Mouse (Mus musculus): Measurements from ENCODE around the gene Rap1a.

Rap1a gene

DNA sequence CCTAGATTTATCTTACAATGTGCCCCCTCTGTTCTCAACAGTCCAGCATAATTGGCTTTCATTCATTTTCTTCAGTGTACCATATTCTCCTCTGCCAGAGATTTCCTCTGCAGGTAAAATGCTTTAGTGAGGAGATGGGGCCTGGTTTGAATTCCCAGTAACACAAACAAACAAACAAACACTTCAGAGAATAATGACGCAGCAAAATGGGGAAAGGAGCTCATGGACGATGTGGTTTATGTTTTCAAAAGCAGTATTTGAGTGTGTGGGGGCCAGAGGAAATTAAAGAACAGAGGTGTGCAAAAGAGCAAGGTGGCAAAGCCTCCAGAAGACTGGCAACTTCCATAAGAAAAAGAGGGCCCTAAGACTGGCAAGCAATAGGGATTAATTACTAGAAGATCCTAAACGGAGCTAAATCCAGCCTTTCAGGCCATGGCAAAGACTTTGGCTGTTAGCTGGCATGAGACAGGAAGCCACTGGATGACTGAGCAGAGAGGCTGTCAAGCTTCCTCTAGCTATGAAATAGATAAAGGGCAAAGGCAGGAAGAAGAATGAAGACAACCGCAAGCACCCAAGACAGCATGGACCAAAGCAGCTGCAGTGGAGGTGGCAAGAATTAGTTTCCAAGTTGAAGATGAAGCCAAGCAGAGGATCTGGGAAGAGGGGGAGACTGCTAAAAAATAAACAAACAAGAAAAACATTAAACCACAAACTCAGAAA lies 37.8 kb downstream of the Rap1a start:
- ATAC-seq (ENCODE audit: low TSS enrichment): peak; percentile 44; the same call in 1 of the 2 replicates

DNA sequence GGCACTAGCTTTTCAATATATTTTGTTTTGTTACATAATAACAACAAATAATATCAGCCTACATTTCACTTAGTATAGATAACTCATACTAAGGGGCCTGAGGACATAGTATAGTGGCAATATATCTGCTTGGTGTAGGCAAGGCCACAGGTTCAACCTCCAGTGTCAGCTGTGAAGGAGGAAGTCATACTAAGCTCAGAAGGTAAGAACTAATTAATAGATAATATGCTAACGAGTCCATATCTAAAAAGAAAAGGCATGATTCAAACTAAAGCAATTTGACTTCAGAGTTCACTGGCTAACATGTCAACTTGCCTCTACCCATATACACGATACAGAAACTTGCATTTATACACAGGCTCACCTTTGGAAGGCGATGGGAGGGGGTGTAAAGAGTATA lies 41.1 kb downstream of the Rap1a start:
- ATAC-seq (ENCODE audit: low TSS enrichment): no peak

DNA sequence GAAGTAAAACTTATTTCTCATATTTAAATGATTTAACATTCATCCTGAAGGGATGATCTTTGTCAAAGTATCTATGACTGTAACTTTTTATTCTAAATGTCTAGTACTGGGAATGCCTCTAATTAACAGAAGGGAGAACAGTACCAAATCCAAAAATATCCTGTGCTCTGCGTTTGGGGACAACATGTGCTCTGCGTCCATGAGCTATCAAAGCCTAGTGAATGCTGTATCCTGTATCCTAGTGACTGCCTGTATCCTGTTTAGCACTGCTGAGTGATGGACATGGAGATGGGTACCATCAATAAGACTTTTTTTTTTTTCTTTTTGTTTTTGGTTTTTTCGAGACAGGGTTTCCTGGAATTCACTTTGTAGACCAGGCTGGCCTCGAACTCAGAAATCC lies 42.5 kb downstream of the Rap1a start:
- ATAC-seq (ENCODE audit: low TSS enrichment): no peak

DNA sequence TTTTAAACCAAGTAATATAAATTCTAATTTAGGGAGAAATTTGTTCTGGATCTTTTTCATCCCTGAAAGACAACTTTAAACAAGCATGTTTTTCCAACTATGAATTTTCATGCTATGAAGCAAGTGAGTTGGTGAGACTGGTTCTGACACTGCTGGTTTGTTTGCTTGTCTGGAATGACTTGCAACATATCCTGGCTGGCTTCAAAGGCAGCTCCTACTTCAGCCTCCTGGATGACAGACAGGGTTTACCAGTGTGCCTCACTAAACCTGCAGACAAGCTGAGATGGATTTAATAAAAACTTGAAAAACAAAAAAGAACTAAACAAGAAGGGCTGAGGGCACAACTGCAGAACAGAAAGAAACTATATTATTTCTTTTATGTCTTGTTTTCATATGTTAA lies 43.0 kb downstream of the Rap1a start:
- no peak for ATAC-seq (ENCODE audit: low TSS enrichment)

- no peak for ATAC-seq (ENCODE audit: low TSS enrichment)
Observed at GRCm38 (mm10) chr3:105757323-105758083, 43.6 kb downstream of the Rap1a start.

DNA sequence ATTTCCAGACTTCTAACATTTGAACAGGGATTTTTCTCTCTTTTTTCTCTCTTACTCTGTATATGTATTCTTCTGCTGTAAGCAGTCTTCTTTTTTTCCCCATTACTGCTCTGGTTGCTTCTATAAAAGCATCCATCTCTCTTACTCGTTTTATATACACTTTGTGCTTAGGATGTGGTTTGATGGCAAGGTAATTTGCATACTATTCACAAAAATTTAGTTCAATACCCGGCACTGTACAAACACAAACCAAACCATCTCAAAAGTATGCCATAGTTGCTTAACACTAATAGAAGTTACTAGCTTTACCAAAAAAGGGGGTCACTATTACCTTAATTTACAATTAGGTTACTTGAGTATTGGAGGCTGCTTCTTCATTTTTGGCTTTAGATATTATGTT lies 44.6 kb downstream of the Rap1a start:
- ATAC-seq (ENCODE audit: low TSS enrichment): no peak

- no peak for ATAC-seq (ENCODE audit: low TSS enrichment)
Observed at GRCm38 (mm10) chr3:105755123-105755522, 46.0 kb downstream of the Rap1a start.

- ATAC-seq (ENCODE audit: low TSS enrichment): no peak
Observed at GRCm38 (mm10) chr3:105754184-105754583, 47.0 kb downstream of the Rap1a start.

DNA sequence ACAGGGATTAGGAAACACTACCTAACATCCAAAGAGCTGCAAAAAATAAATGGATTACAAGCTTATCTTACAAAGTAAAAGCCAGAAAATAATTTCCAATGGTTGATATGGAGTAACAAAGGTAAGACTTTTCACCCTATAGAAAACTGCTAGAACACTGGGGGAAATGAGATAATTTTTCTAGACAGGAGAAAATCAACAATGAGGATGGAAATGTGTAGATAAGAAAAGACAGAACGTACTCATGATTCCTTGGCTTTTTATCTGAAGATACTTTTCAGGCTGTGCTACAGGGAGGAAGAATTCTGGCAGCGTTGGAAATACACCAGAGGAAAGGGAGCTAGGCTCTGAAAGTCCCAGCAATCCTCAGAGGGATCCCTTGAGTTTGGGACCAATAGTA lies 50.3 kb downstream of the Rap1a start:
- ATAC-seq (ENCODE audit: low TSS enrichment): no peak

- no peak for ATAC-seq (ENCODE audit: low TSS enrichment)
Observed at GRCm38 (mm10) chr3:105746542-105746941, 54.6 kb downstream of the Rap1a start.

- no peak for ATAC-seq (ENCODE audit: low TSS enrichment)
Observed at GRCm38 (mm10) chr3:105737666-105738065, 63.5 kb downstream of the Rap1a start.

DNA sequence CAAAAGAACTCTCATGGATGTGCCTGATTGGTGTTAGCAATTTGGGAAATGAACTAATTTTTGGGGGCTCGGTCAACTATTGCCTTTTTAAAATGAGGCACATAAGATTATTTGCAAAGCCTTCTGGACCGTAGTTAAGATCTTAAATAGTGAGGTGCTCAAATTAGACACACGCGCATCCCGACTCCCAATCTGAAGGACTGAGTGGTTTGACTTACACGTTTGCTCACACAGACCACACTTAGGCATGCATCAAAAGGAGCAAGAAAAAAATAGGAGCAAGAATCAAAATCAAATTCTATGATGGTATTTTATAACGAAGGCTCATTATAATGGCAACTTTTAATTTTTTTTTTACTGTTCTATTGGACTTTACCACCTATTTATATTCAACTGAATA lies 64.1 kb downstream of the Rap1a start:
- no peak for ATAC-seq (ENCODE audit: low TSS enrichment)

- ATAC-seq (ENCODE audit: low TSS enrichment): no peak
Observed at GRCm38 (mm10) chr3:105736148-105736547, 65.0 kb downstream of the Rap1a start.

DNA sequence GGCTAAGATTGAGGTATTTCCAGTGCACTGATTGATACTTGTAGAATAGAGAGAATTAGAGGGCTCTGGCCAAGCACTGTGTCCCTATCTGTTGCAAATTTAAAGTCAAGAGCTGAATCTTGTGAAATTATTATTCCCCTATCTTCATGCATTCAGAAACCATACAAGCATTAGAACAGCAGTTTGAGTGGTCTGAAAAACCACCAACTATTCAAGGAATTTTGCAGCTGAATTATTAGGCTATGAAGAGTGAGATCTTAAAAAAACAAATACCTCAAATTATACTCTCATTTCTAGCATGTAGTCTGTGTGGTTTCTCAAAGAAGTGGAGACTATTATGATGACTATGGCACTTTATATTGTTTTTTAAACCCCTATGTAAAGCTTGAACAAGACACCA lies 65.9 kb downstream of the Rap1a start:
- ATAC-seq (ENCODE audit: low TSS enrichment): no peak

DNA sequence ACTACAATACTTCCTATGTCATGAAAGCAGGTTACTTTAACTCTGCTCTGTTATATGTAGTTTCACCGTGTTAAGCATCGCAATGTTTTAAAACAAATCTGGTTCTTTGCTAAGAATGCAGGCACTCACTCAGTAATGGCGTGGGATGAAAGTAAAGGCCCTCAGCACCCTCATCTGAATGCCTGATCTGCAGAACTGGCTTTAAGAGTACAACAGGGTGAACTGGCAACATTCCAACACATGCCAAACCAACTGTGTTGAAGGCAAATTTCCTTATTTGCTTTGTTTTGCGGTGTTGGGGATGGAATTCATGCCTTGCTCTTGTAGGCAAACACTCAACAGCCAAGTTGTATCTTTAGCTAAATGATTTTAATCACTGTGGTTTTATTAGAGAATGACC lies 67.6 kb downstream of the Rap1a start:
- ATAC-seq (ENCODE audit: low TSS enrichment): no peak

- ATAC-seq (ENCODE audit: low TSS enrichment): no peak
Observed at GRCm38 (mm10) chr3:105732360-105732759, 68.8 kb downstream of the Rap1a start.

DNA sequence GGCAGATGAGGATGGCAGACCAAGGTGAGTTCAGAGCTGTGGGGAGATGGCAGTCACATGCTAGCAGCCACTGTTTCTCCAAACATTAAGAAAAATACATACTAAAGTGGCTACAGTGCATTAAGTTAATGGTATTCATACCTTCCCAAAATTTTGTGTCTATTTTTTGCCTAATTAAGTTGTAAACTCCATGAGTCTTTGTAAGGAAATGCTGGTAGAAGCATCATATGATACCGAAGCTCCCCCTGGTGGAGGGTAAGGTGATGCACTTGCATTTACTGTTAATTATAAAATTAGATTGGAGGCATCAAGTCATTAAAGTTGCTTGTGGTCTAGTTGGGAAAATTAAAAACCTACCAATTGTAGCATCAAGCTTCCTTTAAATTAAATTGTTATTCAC lies 75.1 kb downstream of the Rap1a start:
- ATAC-seq (ENCODE audit: low TSS enrichment): no peak; the same call in 1 of the 2 replicates

GRCm38 (mm10) chr3:105722510-105722909 lies 78.6 kb downstream of the Rap1a start:
- ATAC-seq (ENCODE audit: low TSS enrichment): no peak

DNA sequence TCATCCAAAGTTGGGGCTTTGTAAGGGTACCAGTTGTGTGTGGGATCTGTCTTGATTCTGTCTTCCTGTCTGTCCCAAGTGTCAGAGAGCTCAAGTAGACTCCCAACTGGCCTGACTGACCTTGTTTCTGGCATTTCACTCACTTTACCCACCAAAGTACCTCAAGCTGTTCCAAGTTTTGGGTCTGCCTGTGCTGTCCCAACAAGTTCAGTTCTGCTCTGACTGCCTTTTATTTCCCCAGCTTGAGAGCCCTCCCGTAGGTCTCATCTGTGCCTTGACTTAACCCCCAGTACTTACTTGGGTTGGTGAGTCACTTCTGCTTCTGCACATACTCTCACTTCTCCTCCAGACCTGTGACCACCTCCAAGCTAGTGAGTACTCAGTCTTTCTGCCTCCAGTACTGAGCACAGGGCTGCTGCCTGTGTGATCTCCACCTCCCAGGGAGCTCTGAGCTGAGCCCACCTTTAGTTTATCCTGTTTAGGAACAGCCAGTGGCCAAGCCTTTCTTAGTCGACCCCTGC lies 79.4 kb downstream of the Rap1a start:
- ATAC-seq (ENCODE audit: low TSS enrichment): no peak

DNA sequence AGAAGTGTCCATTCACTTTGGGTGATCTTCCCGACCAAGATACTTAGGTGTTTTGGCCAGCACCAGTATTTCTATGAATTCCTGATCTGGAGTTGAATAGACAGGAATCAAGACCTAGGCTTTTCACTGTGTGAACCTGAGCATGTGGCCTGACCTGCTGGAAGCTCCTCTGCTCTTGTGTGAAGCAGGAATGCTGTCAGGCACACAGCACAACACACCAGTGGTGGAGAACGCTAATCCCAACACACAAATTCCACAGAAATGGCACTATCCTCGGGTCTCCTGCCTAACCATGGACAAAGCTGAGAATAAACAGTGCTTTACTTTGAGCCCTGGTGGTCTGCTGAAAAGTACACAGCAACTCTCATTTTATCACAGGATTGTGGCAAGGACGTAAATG lies 80.6 kb downstream of the Rap1a start:
- peak; percentile 2; the same call in 1 of the 2 replicates for ATAC-seq (ENCODE audit: low TSS enrichment)

DNA sequence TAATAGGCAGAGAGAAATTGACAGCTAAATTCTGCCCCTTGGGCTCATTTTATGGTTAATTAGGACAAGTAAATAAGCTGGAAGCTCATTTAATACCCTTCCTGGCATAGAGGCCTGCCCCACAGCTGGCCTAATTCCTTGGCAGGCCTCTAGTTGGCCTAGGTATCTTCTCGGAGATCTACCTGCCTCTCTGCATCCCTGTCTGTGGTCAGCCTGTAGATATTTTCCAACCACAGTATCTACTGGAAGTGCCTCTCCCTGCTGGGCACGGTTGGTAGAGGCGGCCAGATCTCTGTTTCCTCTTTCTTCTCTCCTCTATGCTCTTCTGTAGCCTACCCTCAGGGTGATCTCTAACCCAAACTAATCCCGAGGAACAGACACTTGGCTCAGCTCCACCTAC lies 81.2 kb downstream of the Rap1a start:
- peak; percentile 19; the same call in 1 of the 2 replicates for ATAC-seq (ENCODE audit: low TSS enrichment)

DNA sequence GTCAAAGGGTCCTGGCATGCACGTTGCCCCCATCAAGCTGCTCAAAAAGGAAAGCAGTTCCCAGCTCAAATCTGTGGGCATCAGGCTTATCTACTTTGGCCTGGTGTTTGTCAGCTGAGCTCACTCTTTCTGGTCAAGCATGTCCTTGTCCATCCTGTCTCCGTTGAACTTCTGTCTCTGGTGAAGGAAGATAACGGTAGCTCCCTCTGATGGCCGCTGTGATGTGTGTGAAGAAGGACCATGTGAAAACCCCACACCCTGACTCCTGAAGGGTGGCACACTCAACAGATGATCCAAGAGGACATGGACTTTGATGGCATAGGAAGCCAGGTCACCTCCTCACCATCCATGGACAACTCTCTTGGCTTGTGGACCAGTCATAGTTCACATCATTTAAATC lies 82.4 kb downstream of the Rap1a start:
- 0 out of 2 replicates have a peak, but pooled peaks have one; percentile 13 for ATAC-seq (ENCODE audit: low TSS enrichment)
